Mouse (Mus musculus) hematopoietic stem cell, adult 5-6 weeks (primary cell): ENCODE results near the gene Bend6. TPM values are rescaled to one million over a fixed set of nuclear protein-coding genes. Genes with fewer than 3 reads are reported as not detected.

Experiments
- ATAC-seq, 2 experiments: fragments of 125-278 bp in 1 of 2; replicated peaks in 1 of 2; 2 replicates each; pipeline ENCODE4 v1.8.0; 2016 to 2017; ENCODE audit warnings: inconsistent platforms in 2 of 2, mild to moderate bottlenecking in 2 of 2, moderate number of reproducible peaks in 2 of 2, low read depth in 1 of 2, moderate TSS enrichment in 1 of 2; ENCODE audit not compliant: low FRiP score in 2 of 2, poor library complexity in 2 of 2, severe bottlenecking in 2 of 2, insufficient read depth in 1 of 2, low TSS enrichment in 1 of 2
- total RNA-seq: library from RNA; stranded (forward); fragments of 172-1452, 232-1000 nt; gene quantifications from 2 replicates; pipeline ENCODE4 v1.2.3, GENCODE M21; 2017

The Bend6 gene
- total RNA-seq = 0.38 TPM in 1 of 2 replicates, not detected in the other

DNA sequence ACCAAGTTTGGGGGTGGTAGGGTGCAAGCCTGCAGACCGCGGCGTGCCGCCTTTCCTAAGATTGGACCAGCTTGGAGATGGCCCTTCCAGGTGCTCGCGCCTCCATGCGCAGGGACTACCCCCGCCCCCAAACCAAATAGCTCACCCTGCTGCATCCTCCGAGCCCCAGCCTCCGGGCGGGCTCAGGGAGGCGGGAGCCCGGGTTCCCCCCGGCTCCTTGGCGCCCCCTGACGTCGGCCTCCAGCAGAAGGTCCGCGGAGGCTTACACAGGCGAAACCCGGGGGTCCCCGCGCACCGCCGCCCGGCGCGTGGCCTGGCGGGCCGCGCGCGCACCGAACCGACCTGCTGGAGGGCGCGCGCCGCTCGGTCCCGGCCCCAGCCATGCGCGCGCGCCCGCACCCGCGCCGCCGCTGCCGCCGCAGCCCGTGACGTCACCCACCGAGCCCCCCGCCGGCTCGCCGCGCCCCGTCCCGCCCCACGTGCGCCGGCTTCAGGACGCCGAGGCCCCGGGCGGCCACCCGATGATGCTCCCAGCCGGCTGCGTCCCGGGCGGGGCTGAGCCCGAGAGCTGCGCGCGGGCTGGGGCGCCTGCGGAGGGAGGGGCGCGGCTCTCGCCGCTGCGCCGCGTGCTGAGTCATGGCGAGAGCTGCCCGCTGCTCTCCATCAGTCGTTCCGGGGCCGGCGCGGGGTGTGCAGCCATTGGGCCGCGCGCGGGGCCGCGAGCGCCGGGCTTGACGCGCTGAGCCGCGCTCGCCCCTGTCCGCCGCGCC is at the start of gene Bend6:
Gene Bend6, minus strand, starts transcription at position 396 of the 770 bp plus-strand sequence.
- peak; percentile 10 to 37; a peak in 1 of 4 replicates for ATAC-seq

DNA sequence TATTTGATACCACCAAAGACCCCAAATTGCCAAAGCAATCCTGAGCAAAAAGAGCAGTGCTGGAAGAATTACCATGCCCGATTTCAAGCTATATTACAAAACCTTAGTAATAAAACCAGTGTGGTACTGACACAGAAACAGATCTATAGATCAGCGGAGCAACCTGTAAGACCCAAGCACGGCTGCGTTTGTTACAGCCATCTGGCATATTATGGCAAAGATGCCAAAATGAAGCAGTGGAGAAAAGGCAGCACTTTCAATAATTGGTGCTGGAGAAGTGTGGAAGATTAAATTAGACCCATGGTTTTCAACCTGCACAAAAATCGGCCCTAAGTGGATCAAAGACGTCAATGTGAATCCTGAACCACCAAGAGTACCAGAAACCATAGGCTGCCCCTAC is 48.0 kb upstream of the Bend6 start:
- no peak for ATAC-seq

DNA sequence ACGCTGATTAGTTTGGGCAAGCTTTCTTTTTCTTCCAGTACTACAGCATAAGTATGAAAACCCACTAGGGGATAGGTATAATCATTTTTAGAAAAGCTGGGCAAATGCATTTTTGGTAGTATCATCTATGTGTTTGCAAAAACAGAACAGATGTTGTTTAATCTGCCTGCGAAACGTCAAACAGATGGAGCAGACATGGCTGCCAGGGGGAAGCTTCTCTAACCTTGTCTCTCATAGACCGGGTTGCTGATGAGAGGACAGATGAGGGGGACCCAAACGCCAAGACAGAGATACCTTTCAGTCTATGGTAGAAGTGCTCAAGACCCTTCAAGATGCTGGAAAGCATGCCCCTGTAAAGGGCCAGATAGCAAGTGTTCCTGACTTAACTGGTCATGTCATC is 40.9 kb upstream of the Bend6 start:
- ATAC-seq = no peak

DNA sequence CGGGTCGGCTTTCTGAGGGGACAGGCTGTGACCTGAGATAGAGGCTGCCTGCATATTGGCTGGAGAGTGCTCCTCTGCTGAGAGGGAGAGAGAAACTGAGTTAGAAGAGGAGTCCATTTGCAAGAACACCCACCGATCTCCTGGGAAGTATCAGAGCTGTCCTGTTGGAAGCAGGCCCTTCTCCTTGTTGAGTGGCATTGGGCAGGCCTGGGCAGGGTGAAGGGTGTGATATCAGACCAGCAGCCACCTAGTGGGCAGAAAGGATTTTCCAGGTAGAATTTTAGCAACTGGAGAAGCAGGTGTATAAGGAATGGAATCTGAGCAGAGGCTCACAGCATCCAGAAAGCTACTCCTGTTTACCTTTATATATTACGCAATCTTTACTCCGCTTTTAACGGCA is 40.2 kb upstream of the Bend6 start:
- ATAC-seq = no peak

DNA sequence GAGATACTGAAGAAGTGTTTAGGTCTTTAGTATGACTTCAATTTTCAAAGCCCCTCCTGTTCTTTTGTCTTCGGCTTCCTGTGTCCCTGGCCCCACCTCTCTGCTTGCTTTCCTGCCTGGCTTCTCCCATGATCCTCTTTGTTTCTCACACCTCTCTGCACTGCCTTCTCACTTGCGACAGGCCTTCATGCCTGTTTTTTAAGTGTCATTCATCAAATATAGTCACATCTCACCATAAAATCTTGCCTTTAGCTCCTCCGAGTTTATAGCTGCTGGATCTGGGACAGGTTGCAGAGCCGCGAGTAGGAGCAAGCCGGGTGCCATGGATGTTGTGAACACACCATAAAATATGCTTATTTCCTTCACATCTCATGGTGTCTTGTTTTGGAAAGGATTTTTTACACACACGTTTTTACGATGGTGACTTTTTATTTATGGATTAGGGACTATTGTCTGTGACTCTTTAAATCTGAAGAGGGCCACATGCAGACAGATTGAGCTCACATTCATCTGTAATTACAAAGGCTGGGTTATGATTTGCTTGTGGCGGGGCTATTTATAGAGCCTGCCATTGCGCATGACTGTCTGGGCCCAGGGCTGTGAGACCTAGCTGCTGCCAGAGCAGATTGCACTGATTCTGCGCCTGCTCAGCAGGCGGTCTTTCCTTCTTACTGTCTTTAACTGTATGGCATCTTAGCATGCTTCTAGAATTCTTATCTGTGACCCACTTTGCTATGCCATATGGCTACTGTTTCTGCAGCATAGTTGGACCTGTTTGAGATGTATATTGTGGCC is 39.2 kb upstream of the Bend6 start:
- ATAC-seq = no peak

DNA sequence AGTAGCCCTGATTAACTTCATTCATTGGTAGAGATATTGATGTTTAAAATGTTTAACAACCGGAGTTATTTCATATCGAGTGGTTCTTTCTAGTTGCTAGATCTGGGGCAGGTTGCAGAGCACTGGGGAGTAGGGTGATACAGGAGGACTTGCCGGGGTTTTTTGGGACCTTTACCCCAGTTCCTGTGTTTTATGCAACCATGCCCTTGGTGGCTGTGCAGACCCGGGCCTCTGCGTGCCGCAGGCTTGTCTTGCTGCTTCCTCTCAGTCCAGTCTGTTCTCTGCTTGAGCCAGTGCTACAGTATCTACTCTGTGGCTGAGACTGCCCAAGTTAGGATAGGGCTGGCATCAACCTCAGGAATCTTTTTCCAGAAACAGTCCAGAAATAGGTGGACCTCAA is 38.1 kb upstream of the Bend6 start:
- ATAC-seq = no peak

DNA sequence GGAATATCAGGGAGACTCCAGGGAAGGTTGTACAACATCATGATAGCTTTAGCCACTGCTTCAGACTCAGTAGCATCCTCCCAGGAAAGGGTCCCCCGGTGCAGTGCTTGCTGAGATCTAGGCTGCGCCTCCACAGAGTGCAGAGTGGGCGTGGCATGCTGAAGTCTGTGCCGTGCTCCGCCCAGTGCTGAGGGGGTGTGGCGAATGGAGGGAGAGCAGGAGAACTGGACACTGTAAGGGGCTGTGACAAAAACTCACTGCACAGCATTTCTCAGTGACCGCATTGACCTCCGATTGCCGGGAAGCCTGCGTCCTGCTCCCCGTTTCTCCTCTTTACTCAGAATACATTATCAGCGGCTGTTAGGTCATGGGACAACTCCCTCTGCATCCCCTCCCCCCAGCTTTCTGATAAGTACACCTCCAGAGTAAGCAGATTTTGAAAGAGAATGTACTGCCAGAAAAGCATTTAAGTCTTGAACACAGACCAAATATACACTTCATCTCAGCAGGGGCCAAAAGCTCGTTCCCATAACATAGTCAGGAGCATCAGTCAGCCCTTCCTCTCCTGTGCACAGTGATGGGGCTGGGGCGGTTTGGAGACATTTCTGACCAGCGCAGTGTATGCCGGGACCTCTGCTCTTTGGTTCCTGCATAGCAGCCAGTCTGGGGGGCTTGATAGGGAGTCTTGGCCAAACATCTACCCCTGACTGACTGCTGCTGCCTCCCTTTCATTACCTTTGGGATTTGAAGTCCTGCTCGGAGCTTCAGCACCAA is 37.5 kb upstream of the Bend6 start:
- ATAC-seq = no peak; a peak in 1 of 4 replicates

DNA sequence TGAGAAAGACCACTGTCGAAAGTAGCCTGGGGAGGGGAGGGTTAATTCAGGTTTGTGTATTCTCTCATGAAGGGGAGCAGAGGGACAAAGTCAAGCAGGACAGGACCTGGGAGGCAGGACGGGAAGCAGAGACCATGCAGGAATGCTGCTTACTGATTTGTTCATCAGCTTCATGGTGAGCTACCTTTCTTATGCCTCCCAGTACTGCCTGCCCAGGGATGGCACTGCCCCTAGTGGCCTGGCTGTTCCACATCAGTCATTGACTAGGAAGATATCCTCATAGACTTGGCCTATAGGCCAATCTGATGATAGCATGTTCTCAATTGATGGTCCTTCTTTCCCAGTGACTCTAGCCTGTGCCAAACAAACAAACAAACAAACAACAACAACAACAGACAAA is 36.3 kb upstream of the Bend6 start:
- ATAC-seq = no peak

DNA sequence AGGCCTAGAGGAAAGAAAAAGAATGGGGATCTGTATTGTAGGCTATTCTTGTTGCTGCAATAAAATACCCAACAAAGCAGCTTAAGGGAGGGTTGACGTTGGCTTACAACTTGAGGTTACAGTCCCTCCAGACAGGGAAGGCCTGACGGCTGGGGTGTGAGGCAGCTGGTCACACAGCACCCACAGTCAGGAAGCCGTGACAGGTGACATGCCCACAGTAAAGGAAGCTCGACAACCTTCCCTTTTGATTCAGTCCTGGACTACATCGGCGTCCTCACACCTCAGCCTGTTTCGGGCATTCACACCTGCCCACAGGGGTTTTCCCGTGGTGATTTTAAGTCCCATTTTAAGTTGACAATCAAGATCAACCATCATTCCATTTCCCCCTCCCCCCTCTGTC is 35.0 kb upstream of the Bend6 start:
- ATAC-seq = 0 out of 4 replicates have a peak, but pooled peaks of 1 of the 2 experiments have one; percentile 17

DNA sequence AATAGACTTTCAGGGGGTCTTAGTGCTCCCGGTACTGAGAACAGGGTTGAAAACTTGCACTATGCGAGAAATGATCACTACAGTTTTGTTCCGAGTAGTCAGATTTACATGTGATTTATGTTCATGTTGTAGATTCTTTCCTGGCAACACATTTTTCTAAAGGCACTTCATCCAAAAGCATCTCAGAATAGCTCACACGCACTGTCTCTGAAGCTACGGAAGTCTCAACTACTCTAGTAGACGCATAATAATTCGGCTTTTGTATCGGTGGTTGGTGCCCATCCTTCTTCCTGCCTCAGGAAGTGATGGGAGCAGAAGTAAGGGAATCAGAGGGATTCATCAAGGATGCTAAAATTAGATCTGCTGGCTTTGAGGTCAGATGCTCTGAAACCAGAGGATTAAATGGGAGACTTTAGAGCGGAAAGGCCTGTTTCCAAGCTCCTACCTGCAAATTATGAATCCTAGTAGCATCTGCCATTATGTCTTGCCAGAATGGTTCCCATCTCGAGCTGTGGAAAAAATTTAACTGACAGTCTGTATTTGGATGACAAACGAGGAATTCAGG is 32.8 kb upstream of the Bend6 start:
- no peak for ATAC-seq

DNA sequence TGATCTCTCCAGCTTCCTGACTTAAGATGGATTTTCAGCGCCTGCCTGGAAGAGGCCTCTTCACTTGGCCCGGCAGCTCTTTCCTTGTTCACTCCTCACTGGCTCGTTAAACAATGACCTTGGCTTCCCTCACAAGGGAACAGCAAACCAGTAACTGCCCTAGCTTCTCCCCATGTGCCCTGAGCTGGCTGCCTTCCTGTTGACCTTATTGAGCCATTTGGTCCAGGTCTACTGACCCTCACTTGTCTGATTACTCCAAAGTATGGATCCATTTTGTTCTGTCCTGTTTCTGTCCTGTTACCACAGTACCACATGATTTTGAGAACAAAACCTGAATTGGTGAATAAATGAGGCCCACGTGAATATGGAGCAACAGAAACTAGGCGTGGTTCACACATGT is 32.2 kb upstream of the Bend6 start:
- ATAC-seq = no peak

DNA sequence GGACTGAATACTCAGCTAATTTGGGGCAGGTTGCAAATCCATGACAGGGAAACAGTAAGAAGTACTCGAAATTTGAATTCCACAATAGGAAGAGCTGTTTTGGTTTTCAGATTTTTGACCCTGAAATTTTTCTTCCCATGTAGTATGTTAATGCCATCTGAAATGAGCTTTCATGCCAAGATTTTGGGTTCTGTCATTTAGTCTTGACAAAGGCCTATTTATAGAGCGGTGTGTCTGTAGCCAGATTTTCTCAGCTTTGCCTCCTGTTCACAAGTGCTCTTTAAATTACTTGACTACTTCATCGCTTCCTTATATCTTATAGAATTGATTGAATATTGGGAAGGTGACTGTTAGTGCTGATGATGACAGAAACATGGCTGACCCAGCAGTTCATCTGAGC is 28.3 kb upstream of the Bend6 start:
- no peak for ATAC-seq

DNA sequence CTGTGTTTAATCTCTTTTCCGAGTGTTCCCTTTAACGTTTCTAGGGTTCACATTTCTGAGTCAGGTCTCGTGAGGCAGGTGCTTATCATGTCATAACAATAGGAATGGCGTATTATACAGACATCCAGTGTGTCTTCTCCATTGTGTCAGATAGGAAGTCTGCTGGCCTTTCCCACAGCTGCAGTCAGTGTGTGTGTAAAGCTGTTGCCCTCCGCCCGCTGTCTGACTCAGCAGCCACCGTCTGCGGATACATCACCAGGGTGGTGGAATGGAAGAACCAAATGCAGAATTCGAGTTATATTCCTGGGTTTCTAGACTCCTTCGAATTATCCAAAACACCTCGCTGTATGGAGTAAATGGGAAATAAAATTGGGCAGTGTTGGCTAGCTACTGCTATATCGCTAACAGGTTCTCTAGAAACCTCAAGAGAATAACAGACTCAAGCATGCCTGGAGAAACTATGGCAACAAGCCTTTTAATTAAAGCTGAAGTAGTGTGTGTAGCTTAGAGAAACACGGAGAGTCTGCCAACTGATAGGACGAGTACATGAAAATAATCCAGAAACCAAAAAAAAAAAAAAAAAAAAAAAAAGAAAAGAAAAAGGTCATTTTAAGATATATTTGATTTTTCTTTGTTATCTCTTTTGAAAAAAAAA is 25.4 kb upstream of the Bend6 start:
- no peak for ATAC-seq

DNA sequence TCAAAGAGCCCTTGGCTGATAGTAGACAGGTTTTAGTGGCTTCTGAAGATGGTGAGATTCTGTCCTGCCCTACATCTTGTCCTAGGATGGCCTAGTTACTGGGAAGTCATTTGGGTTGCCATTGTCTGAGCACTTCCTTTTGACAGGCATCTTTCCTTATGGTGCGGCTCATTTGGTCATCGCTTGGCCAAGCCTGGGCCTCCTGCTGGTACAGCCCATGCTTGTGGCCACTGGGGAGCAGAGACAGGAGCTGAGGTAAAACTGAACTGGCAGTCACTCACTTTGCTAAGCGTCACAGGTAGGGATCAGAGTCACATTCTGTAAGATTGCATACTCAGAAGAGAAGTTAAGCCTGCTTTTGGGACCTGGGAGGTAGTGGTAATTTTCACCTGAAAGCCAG is 24.6 kb upstream of the Bend6 start:
- ATAC-seq = no peak

DNA sequence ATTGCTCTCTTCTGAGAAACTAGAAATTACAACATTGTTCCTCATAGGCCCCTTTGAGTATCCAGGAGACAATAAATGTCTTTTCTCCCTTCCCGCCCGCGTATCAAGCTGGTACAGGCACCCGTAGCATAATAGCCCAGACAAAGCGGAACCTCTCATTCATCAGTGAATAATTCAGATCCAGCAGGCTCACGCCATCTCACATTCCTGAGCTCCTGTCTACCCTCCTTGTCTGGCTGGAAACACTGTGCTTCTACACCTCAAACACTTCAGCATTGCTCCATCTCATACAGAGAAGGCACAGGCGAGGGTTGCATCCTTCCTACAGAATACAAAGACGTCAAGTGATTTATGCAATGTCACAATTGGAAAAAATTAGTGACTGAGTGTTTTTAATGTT is 24.2 kb upstream of the Bend6 start:
- no peak for ATAC-seq

DNA sequence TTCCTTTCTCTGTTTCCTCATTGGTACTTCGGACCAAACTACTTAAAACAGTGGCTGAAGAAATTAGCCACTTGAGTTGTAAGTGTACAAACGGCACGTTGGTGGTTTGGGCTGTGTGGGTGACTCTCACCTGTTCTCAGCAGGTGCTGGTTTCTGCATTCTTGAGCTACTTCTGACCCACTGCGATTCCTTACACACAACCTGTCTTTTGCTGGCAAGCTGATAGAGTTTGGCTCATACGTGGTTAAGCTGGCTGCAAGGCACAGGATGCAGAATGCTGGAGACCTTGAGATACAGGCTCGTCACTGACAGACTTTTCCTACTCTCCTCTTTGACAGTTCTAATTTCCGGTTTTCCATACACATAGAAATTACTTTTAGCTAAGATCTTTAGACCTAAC is 19.9 kb upstream of the Bend6 start:
- ATAC-seq = no peak

DNA sequence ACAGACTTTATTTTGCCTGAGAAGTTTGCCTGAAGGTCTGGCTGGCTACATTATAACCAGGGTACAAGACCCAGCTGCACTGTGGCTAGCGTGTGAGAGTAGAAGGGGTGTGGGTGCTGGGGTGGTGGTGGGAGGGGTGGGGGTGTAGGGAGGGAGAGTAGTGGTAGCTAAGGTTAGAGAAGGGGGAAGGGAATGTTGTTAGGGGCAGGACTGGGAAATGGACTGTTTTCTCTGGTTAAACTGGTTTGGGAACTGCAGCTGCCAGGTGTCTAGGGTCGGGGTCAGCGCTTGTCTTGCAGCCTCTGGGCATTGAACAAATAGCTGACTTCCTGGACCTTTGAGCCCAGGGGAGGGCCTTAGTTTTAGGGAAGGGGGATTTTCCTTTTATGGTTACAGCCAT is 17.7 kb upstream of the Bend6 start:
- ATAC-seq = no peak
